Mouse (Mus musculus) hindbrain, embryonic 15.5 days (tissue): Measurements from ENCODE around the gene Bcl2l10. TPM values are rescaled to one million over a fixed set of nuclear protein-coding genes. Genes with fewer than 3 reads are reported as not detected.
A peak's percentile ranks its signal among the peaks of the same experiment; 100 is the strongest.

Experiments used
- ATAC-seq: fragments of 200-750 bp; cut with Nextera tagmentation; 2 replicates; pipeline ENCODE4 v1.8.0; 2017; ENCODE audit warnings: low read depth, moderate number of reproducible peaks, moderate TSS enrichment; ENCODE audit not compliant: low FRiP score
- H3K27ac ChIP-seq: fragments of 300-500 bp; sonication (generic); replicated peaks from 2 replicates; pipeline ENCODE4 v1.5.1; 2015; ENCODE audit warnings: mild to moderate bottlenecking, inconsistent platforms
- H3K27me3 ChIP-seq: fragments of 300-500 bp; sonication (generic); 2 replicates; pipeline ENCODE4 v1.6.1; 2015; ENCODE audit warnings: control low read depth, inconsistent platforms
- H3K36me3 ChIP-seq: fragments of 300-500 bp; sonication (generic); 2 replicates; pipeline ENCODE4 v1.6.1; 2015; ENCODE audit warnings: control low read depth, inconsistent platforms
- H3K4me1 ChIP-seq: fragments of 300-500 bp; sonication (generic); replicated peaks from 2 replicates; pipeline ENCODE4 v1.6.1; 2015; ENCODE audit warnings: control low read depth, inconsistent platforms
- H3K4me2 ChIP-seq: fragments of 300-500 bp; sonication (generic); 2 replicates; pipeline ENCODE4 v1.6.1; 2015; ENCODE audit warnings: moderate library complexity, mild to moderate bottlenecking, inconsistent platforms
- H3K4me3 ChIP-seq: fragments of 300-500 bp; sonication (generic); 2 replicates; pipeline ENCODE4 v1.5.1; 2015; ENCODE audit warnings: mild to moderate bottlenecking, inconsistent platforms
- H3K9ac ChIP-seq: fragments of 300-500 bp; sonication (generic); 2 replicates; pipeline ENCODE4 v1.6.1; 2015; ENCODE audit warnings: inconsistent platforms
- H3K9me3 ChIP-seq: fragments of 300-500 bp; sonication (generic); 2 replicates; pipeline ENCODE4 v1.6.1; 2016; ENCODE audit warnings: control low read depth, inconsistent platforms
- WGBS: fragments of 180-500 bp; shearing (Covaris S2); methylation state at CpG from one replicate; pipeline ENCODE4 v1.1.7; 2015; 5-methylcytosine and 5-hydroxymethylcytosine counted together
- polyA plus RNA-seq: library from polyadenylated mRNA; unstranded; fragments of >200 nt; fragmentation: Nextera tagmentation; extraction: Ambion mirVana; gene quantifications from 2 replicates; pipeline ENCODE4 v1.2.1, GENCODE M21; 2015

Gene Bcl2l10
- polyA plus RNA-seq = not detected in 2 replicates

- H3K9me3 ChIP-seq = no peaks in the 10 kb centered on the region
- peaks cover 22% of the 10 kb centered on the region for H3K36me3 ChIP-seq
- H3K4me3 ChIP-seq = no peak within 1 kb of the TSS
- H3K9ac ChIP-seq = no peak within 1 kb of the TSS
- H3K4me2 ChIP-seq = no peak within 1 kb of the TSS
- WGBS = 92% methylated on average over 5 of the region's 5 CpGs
- ATAC-seq = no peak
- no peaks in the 10 kb centered on the region for H3K4me1 ChIP-seq
- H3K27me3 ChIP-seq = no peaks in the 10 kb centered on the region
- H3K27ac ChIP-seq = no peak within 1 kb of the TSS
These were observed at the start of gene Bcl2l10 for GRCm38 (mm10) chr9:75347458-75347857. Bcl2l10 (plus strand) TSS chr9:75347758.

GRCm38 (mm10) chr9:75299342-75299741 lies 48.2 kb upstream of the Bcl2l10 start:
- Histone ChIP-seq H3K27ac (no peak overlapping the region), H3K9me3 (no peaks in the 10 kb centered on the region), H3K9ac (no peak overlapping the region), H3K4me1 (no peaks in the 10 kb centered on the region), H3K36me3 (no peaks in the 10 kb centered on the region), H3K4me2 (no peak overlapping the region), H3K4me3 (no peak overlapping the region), H3K27me3 (no peaks in the 10 kb centered on the region)
- no peak for ATAC-seq
- 81% methylated on average over 2 of the region's 2 CpGs for WGBS

- Histone ChIP-seq H3K4me3 (no peak overlapping the region), H3K9me3 (no peaks in the 10 kb centered on the region), H3K36me3 (no peaks in the 10 kb centered on the region), H3K27ac (no peak overlapping the region), H3K27me3 (no peaks in the 10 kb centered on the region), H3K4me2 (no peak overlapping the region), H3K9ac (no peak overlapping the region), H3K4me1 (no peaks in the 10 kb centered on the region)
- ATAC-seq = no peak
- WGBS = 78% methylated on average over 2 of the region's 2 CpGs
These were observed 44.5 kb upstream of the Bcl2l10 start for GRCm38 (mm10) chr9:75303033-75303432.

- ATAC-seq = no peak
- H3K27ac ChIP-seq = no peak overlapping the region
- H3K27me3 ChIP-seq = no peaks in the 10 kb centered on the region
- 30% methylated on average over 16 of the region's 16 CpGs for WGBS
- H3K9ac ChIP-seq = no peak overlapping the region
- no peak overlapping the region for H3K4me3 ChIP-seq
- no peaks in the 10 kb centered on the region for H3K4me1 ChIP-seq
- H3K36me3 ChIP-seq = no peaks in the 10 kb centered on the region
- peak overlapping the region; percentile 24; the same call in 1 of the 2 replicates for H3K4me2 ChIP-seq
- H3K9me3 ChIP-seq = no peaks in the 10 kb centered on the region
These were observed 43.8 kb upstream of the Bcl2l10 start for GRCm38 (mm10) chr9:75303701-75304261.

- Histone ChIP-seq H3K4me3 (no peak overlapping the region), H3K27me3 (no peaks in the 10 kb centered on the region), H3K4me1 (no peaks in the 10 kb centered on the region), H3K4me2 (peak overlapping the region; percentile 24; the same call in 1 of the 2 replicates), H3K27ac (no peak overlapping the region), H3K36me3 (no peaks in the 10 kb centered on the region), H3K9me3 (no peaks in the 10 kb centered on the region), H3K9ac (no peak overlapping the region)
- no peak for ATAC-seq
- WGBS = 32% methylated on average over 7 of the region's 7 CpGs
These were observed 43.3 kb upstream of the Bcl2l10 start for GRCm38 (mm10) chr9:75304286-75304685.

- no peaks in the 10 kb centered on the region for H3K36me3 ChIP-seq
- H3K4me1 ChIP-seq = no peaks in the 10 kb centered on the region
- 71% methylated on average over 11 of the region's 11 CpGs for WGBS
- no peak within 1 kb of the TSS for H3K9ac ChIP-seq
- no peak for ATAC-seq
- no peaks in the 10 kb centered on the region for H3K27me3 ChIP-seq
- H3K9me3 ChIP-seq = no peaks in the 10 kb centered on the region
- no peak within 1 kb of the TSS for H3K4me2 ChIP-seq
- H3K4me3 ChIP-seq = no peak within 1 kb of the TSS
- H3K27ac ChIP-seq = no peak within 1 kb of the TSS; the same call in 1 of the 2 replicates
These were observed 41.2 kb upstream of the Bcl2l10 start, which contains the start of gene Gnb5 for GRCm38 (mm10) chr9:75306126-75306898. Gnb5 (plus strand) TSS chr9:75306288.

- no peak for ATAC-seq
- no peaks in the 10 kb centered on the region for H3K27me3 ChIP-seq
- no peak overlapping the region for H3K9ac ChIP-seq
- 89% methylated on average over 5 of the region's 5 CpGs for WGBS
- no peaks in the 10 kb centered on the region for H3K4me1 ChIP-seq
- no peaks in the 10 kb centered on the region for H3K36me3 ChIP-seq
- no peak overlapping the region for H3K4me2 ChIP-seq
- H3K9me3 ChIP-seq = no peaks in the 10 kb centered on the region
- H3K4me3 ChIP-seq = no peak overlapping the region
- no peak overlapping the region for H3K27ac ChIP-seq
These were observed 40.5 kb upstream of the Bcl2l10 start for GRCm38 (mm10) chr9:75307015-75307414.

GRCm38 (mm10) chr9:75308621-75309020 lies 38.9 kb upstream of the Bcl2l10 start:
- 0 out of 2 replicates have a peak, but pooled peaks cover 8% of the 10 kb centered on the region for H3K4me1 ChIP-seq
- H3K9ac ChIP-seq = no peak overlapping the region
- H3K4me2 ChIP-seq = no peak overlapping the region
- no peaks in the 10 kb centered on the region for H3K36me3 ChIP-seq
- no peaks in the 10 kb centered on the region for H3K27me3 ChIP-seq
- WGBS = 73% methylated on average over 5 of the region's 5 CpGs
- ATAC-seq = no peak
- no peak overlapping the region for H3K4me3 ChIP-seq
- no peak overlapping the region for H3K27ac ChIP-seq
- no peaks in the 10 kb centered on the region for H3K9me3 ChIP-seq

GRCm38 (mm10) chr9:75312008-75312407 lies 35.5 kb upstream of the Bcl2l10 start:
- Histone ChIP-seq H3K36me3 (no peaks in the 10 kb centered on the region), H3K9ac (no peak overlapping the region), H3K4me2 (no peak overlapping the region), H3K4me3 (no peak overlapping the region), H3K4me1 (peaks cover 25% of the 10 kb centered on the region), H3K27me3 (no peaks in the 10 kb centered on the region), H3K27ac (no peak overlapping the region), H3K9me3 (no peaks in the 10 kb centered on the region)
- no peak for ATAC-seq
- 16% methylated on average over 4 of the region's 4 CpGs for WGBS

GRCm38 (mm10) chr9:75313138-75313831 lies 34.3 kb upstream of the Bcl2l10 start:
- H3K4me3 ChIP-seq = peak overlapping the region; percentile 76
- WGBS = 27% methylated on average over 11 of the region's 11 CpGs
- H3K27me3 ChIP-seq = no peaks in the 10 kb centered on the region
- H3K27ac ChIP-seq = peak overlapping the region; percentile 92
- peak overlapping the region; percentile 80; the same call in 1 of the 2 replicates for H3K9ac ChIP-seq
- peak overlapping the region; percentile 86 for H3K4me2 ChIP-seq
- peak; percentile 47 for ATAC-seq
- H3K4me1 ChIP-seq = peaks cover 25% of the 10 kb centered on the region
- H3K36me3 ChIP-seq = no peaks in the 10 kb centered on the region
- no peaks in the 10 kb centered on the region for H3K9me3 ChIP-seq

GRCm38 (mm10) chr9:75313832-75314516 lies 33.6 kb upstream of the Bcl2l10 start:
- no peaks in the 10 kb centered on the region for H3K27me3 ChIP-seq
- under 1% methylated on average over 52 of the region's 52 CpGs for WGBS
- no peaks in the 10 kb centered on the region for H3K9me3 ChIP-seq
- H3K36me3 ChIP-seq = no peaks in the 10 kb centered on the region
- peak overlapping the region; percentile 86 for H3K4me2 ChIP-seq
- H3K27ac ChIP-seq = peak overlapping the region; percentile 92
- peak overlapping the region; percentile 80 for H3K9ac ChIP-seq
- peak; percentile 88 for ATAC-seq
- peak overlapping the region; percentile 76 for H3K4me3 ChIP-seq
- peaks cover 25% of the 10 kb centered on the region for H3K4me1 ChIP-seq
